Mouse (Mus musculus) cerebellum, adult 2 months (tissue): ENCODE data around the gene Bckdhb.

Experiments
- CTCF ChIP-seq: fragments of 200-500 bp; IDR thresholded peaks from 2 replicates; pipeline ENCODE4 v1.5.1; 2011; ENCODE audit warnings: low read depth, mild to moderate bottlenecking, control low read depth, low read length, moderate library complexity, borderline replicate concordance; ENCODE audit not compliant: insufficient read depth
- POLR2A ChIP-seq: fragments of 200-500 bp; IDR thresholded peaks from 2 replicates; pipeline ENCODE4 v1.6.1; 2011; ENCODE audit warnings: low read length, control low read depth, borderline replicate concordance; ENCODE audit not compliant: insufficient read depth

DNA sequence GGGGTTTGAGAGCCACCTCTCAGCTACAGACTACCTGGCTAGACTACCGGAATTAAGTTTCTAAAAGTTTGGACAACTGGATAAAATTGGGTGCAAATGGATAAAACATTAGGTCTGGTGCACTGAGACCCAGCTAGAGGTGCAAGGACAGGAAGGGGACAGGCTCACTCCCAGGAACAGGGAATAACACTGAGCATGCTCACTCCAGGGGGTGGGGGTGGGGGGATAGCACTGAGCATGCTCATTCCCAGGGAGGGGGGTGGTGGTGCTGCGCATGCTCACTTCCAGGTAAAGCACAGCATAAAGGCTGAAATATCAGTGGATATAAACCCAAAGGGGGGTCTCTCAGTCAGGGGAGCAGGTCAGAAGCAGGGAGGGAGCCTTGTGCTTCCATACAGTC is 120.7 kb downstream of the Bckdhb start:
- TF ChIP-seq POLR2A = no peak
- TF ChIP-seq CTCF = no peak
